Mouse (Mus musculus) embryonic facial prominence, embryonic 14.5 days (tissue): ENCODE data around the gene Pdha1. TPM values are rescaled to one million over a fixed set of nuclear protein-coding genes. Genes with fewer than 3 reads are reported as not detected.
A peak's percentile ranks its signal among the peaks of the same experiment; 100 is the strongest.

Experiments used
- ATAC-seq: fragments of 200-750 bp; cut with Nextera tagmentation; 2 replicates; pipeline ENCODE4 v1.8.0; 2017; ENCODE audit warnings: low read depth, moderate number of reproducible peaks, moderate TSS enrichment
- DNase-seq: peaks from one replicate; pipeline ENCODE4 v3.0.0-alpha.2; 2015; ENCODE audit warnings: low spot score
- H3K27ac ChIP-seq: fragments of 300-500 bp; sonication (generic); replicated peaks from 2 replicates; pipeline ENCODE4 v1.5.1; 2014; ENCODE audit warnings: low read depth, mild to moderate bottlenecking, low read length, moderate library complexity
- H3K27me3 ChIP-seq: fragments of 300-500 bp; sonication (generic); replicated peaks from 2 replicates; pipeline ENCODE4 v1.6.1; 2014; ENCODE audit warnings: low read length; ENCODE audit not compliant: control insufficient read depth, insufficient read depth
- H3K36me3 ChIP-seq: fragments of 300-500 bp; sonication (generic); 2 replicates; pipeline ENCODE4 v1.6.1; 2014; ENCODE audit warnings: low read length, mixed read lengths; ENCODE audit not compliant: control insufficient read depth, insufficient read depth
- H3K4me1 ChIP-seq: fragments of 300-500 bp; sonication (generic); 2 replicates; pipeline ENCODE4 v1.6.1; 2014; ENCODE audit warnings: antibody characterized with exemption, low read length; ENCODE audit not compliant: control insufficient read depth, insufficient read depth
- H3K4me2 ChIP-seq: fragments of 300-500 bp; sonication (generic); 2 replicates; pipeline ENCODE4 v1.6.1; 2014; ENCODE audit warnings: low read depth, mild to moderate bottlenecking, low read length, moderate library complexity, mixed read lengths
- H3K4me3 ChIP-seq: fragments of 300-500 bp; sonication (generic); 2 replicates; pipeline ENCODE4 v1.5.1; 2014; ENCODE audit warnings: low read depth, mild to moderate bottlenecking, low read length
- H3K9ac ChIP-seq: fragments of 300-500 bp; sonication (generic); 2 replicates; pipeline ENCODE4 v1.6.1; 2014; ENCODE audit warnings: low read depth, mild to moderate bottlenecking, low read length, moderate library complexity, mixed read lengths
- H3K9me3 ChIP-seq: fragments of 300-500 bp; sonication (generic); 2 replicates; pipeline ENCODE4 v1.6.1; 2016; ENCODE audit warnings: low read length; ENCODE audit not compliant: control insufficient read depth
- WGBS: fragments of 180-500 bp; shearing (Covaris S2); extraction: QIAGEN DNeasy Blood & Tissue Kit; methylation state at CpG from one replicate; pipeline ENCODE4 v1.1.7; 2014; 5-methylcytosine and 5-hydroxymethylcytosine counted together
- polyA plus RNA-seq: library from polyadenylated mRNA; unstranded; fragments of >200 nt; fragmentation: Nextera tagmentation; extraction: Ambion mirVana; gene quantifications from 2 replicates; pipeline ENCODE4 v1.2.1, GENCODE M21; 2014

Pdha1 gene
- 133 and 136 TPM in 2 replicates for polyA plus RNA-seq

DNA sequence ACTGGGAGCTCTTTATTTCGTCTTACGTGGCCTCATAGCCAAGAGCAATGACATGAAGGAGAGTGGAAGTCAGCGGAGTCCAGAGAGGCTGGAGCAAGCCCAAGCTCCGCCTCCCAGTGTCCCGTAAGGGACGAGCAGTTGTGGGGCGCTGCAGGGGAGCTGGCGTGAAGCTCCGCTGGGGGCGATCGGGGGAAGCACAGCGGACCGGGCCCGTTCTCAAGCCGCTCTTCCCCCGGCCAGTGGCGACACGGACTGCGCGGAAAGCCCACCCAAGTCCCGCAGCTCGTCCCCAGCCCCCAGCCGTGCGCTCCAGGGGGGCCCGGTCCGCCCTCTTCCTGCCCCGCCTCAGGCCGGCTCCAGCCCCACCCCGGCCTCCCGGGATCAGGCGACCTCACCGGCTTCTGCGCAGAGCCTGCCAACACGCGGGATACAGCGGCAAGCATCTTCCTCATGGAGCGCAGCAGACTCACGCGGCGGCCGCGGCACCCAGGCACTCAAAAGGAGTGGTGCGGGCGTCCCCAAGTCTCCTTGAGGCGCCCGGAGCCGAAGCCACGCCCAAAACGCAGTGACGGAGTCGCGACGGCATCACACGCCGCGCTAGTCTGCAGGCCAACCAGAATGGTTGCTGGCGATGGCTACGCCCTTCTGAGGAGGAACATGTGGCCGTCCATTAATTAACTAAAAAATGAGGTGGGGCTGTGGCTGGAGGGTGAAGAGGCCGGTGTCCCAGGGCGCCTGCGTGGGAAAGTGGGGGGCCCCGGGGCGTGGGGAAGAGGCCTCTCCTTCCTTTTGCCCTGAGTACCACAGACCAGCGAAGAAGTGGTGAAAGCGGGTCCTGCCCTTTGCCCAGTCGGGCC, at the start of gene Pdha1:
Gene Pdha1, minus strand, starts transcription at position 553 of the 857 bp plus-strand sequence.
- no peaks in the 10 kb centered on the region for H3K36me3 ChIP-seq
- 25% methylated on average over 23 of the region's 67 CpGs for WGBS
- DNase-seq (peak; percentile 95), ATAC-seq (peak; percentile 98)
- peak within 1 kb of the TSS; percentile 67 for H3K4me2 ChIP-seq
- H3K27me3 ChIP-seq, result 0 out of 2 replicates have a peak, but pooled peaks cover 4% of the 10 kb centered on the region
- H3K9ac ChIP-seq, result peak within 1 kb of the TSS; percentile 82
- H3K27ac ChIP-seq, result peak within 1 kb of the TSS; percentile 94
- H3K4me1 ChIP-seq, result peaks cover 4% of the 10 kb centered on the region; the same call in 1 of the 2 replicates
- peak within 1 kb of the TSS; percentile 60 for H3K4me3 ChIP-seq
- no peaks in the 10 kb centered on the region for H3K9me3 ChIP-seq

DNA sequence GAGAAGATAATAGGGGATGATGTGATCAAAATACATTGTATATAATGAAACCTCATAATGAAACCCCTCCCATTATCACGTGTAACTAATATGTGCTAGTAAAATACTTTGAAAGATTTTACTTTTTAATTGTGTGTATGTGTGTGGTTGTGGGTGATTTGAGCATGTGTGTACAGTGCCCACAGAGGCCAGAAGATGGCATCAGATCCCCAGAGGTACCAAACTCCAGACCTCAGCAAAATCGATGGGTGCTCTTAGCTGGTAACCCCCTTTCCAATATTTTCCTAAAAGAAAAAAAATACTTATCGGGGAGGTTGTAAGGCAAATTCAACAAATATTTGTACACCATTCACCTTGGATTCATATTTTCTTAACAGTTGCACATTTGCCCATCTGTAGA, 40.8 kb upstream of the Pdha1 start:
- Histone ChIP-seq H3K9me3 (no peaks in the 10 kb centered on the region), H3K4me2 (no peak overlapping the region), H3K27ac (no peak overlapping the region), H3K27me3 (peaks cover 7% of the 10 kb centered on the region), H3K4me3 (no peak overlapping the region), H3K9ac (no peak overlapping the region), H3K4me1 (no peaks in the 10 kb centered on the region), H3K36me3 (no peaks in the 10 kb centered on the region)
- DNase-seq (no peak), ATAC-seq (no peak)
- WGBS, result 63% methylated on average over 3 of the region's 3 CpGs

DNA sequence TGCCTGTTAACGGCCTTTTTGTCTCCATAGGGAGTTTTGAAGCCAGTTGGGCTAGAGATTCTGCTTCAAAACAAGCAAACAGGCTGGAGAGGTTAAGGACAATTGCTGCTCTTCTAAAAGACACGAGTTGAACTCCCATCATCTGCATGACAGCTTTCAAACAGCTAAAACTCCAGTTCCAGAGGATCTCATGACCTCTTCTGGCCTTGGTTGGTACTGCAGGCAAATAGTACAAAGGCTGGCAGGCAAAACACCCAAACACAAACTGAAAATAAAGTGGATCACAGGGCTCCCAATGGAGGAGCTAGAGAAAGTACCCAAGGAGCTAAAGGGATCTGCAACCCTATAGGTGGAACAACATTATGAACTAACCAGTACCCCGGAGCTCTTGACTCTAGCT, 31.9 kb upstream of the Pdha1 start:
- H3K4me3 ChIP-seq, result no peak overlapping the region
- H3K9me3 ChIP-seq, result no peaks in the 10 kb centered on the region
- H3K27ac ChIP-seq, result no peak overlapping the region
- no peaks in the 10 kb centered on the region for H3K27me3 ChIP-seq
- ATAC-seq (no peak), DNase-seq (peak; percentile 40)
- no peaks in the 10 kb centered on the region for H3K4me1 ChIP-seq
- H3K9ac ChIP-seq, result no peak overlapping the region
- H3K4me2 ChIP-seq, result no peak overlapping the region
- no peaks in the 10 kb centered on the region for H3K36me3 ChIP-seq
- WGBS, result 3% methylated on average over 3 of the region's 3 CpGs

DNA sequence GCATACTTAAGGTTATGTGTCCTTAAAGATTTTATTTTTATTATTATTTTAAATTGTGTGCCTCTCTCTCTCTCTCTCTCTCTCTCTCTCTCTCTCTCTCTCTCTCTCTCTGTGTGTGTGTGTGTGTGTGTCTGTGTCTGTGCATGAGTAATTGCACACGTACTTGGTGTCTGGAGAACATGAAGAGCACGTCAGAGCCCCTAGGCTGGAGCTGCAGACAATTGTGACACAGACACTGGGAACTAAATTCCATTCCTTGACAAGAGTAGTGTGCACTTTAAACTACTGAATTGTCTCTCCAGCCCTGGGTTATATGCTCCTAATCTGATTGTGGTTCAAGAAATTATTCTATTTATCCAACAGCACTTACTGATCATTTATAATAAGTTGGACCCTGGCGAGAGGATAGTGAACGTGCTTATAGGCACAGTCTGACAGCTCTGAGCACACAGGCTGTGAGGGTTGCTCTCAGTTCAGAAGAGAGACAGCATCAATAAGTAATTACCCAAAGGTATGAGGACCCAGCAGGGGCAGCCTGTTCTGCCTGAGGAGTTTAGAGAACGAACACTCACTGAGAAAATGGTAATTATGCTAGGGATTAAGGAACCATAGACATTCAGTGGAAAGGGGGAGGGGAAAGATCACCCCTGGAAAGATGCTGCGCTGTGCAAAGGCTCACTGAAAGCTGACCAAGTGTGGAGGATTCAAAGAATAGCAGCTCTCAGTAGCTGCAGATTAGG, 28.2 kb upstream of the Pdha1 start:
- Histone ChIP-seq H3K4me2 (no peak overlapping the region), H3K27ac (no peak overlapping the region), H3K27me3 (no peaks in the 10 kb centered on the region), H3K9me3 (no peaks in the 10 kb centered on the region), H3K9ac (no peak overlapping the region), H3K4me3 (no peak overlapping the region), H3K4me1 (no peaks in the 10 kb centered on the region), H3K36me3 (no peaks in the 10 kb centered on the region)
- no peak for DNase-seq
- no peak for ATAC-seq
- 37% methylated on average over 6 of the region's 6 CpGs for WGBS

DNA sequence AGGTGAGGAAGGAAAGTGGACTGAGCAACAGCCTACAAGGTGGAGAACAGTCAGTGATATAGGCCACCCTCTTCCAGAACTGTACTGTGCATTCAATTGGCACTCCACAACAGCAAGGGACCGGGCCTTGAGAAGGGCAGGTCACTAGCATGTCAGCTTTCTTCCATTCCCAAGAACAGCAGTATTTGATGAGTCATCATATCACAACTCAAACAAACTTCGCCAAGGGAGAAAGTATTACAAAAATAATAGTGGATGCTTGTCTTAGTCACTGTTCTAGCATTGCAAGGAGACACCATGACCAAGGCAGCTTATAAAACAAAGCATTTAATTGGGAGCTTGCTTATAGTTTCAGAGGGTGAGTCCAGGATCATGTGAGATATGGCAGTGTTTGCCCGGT, 26.0 kb upstream of the Pdha1 start:
- ATAC-seq (no peak), DNase-seq (no peak)
- Histone ChIP-seq H3K4me2 (no peak overlapping the region), H3K27me3 (no peaks in the 10 kb centered on the region), H3K27ac (no peak overlapping the region), H3K9ac (no peak overlapping the region), H3K4me1 (no peaks in the 10 kb centered on the region), H3K4me3 (no peak overlapping the region), H3K36me3 (no peaks in the 10 kb centered on the region), H3K9me3 (no peaks in the 10 kb centered on the region)
- 84% methylated on average over 3 of the region's 3 CpGs for WGBS

DNA sequence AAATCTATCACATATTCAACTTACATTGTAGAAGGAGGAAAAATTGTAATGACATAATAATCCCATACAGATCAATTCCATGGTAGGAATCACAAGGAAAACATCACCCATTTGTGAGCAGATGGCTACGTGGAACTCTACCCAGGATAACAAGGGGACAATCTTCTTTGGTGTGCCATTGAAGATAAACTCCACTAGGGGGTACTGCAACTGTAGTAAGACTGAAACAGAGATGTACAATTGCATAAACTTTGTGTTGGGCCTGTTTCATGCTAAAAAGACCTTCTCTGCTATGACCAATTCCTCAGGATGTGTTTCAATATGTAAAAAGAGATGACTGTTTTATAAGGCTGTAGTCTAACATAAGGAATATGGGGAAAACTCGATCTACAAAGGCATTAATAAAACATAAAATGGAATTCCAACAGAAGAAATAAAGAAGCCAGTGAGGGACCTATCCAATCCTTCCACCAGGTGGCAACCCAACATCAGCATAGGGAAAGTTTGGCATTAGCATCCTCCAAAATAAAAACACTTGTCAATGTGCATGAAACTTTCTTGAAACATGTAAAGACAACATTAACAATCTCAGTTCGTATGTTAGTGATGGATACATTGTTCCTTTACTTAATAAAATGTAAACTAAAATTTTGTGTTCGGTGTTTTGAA, 15.1 kb upstream of the Pdha1 start:
- Histone ChIP-seq H3K4me1 (no peaks in the 10 kb centered on the region), H3K27ac (no peak overlapping the region), H3K9me3 (no peaks in the 10 kb centered on the region), H3K4me2 (no peak overlapping the region), H3K4me3 (no peak overlapping the region), H3K9ac (no peak overlapping the region), H3K36me3 (no peaks in the 10 kb centered on the region), H3K27me3 (no peaks in the 10 kb centered on the region)
- DNase-seq, result no peak
- ATAC-seq, result no peak
- WGBS, result 55% methylated on average over 4 of the region's 4 CpGs

DNA sequence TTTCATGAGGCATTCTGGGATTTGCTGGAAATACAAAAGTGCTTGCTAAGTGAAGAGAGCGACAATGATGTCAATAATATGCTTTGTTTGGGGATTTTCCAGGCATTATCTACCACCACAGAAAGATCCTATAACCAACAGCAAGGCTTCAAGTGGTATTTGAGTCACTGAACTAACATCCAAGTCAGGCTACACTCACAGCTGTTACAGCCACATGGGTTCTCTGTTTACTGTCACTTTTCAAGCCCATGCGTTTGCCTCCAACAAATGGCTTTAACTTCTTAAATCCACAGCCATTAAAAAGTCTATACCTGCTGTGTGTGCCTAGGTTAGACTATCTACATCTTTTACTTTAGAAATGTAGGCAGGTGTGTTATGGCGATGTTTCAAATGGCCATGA, 10.6 kb upstream of the Pdha1 start:
- no peaks in the 10 kb centered on the region for H3K36me3 ChIP-seq
- no peak overlapping the region for H3K9ac ChIP-seq
- WGBS, result 81% methylated on average over 3 of the region's 3 CpGs
- H3K4me3 ChIP-seq, result no peak overlapping the region
- DNase-seq, result no peak
- no peak for ATAC-seq
- H3K4me1 ChIP-seq, result no peaks in the 10 kb centered on the region
- H3K4me2 ChIP-seq, result no peak overlapping the region
- H3K27ac ChIP-seq, result no peak overlapping the region
- no peaks in the 10 kb centered on the region for H3K27me3 ChIP-seq
- no peaks in the 10 kb centered on the region for H3K9me3 ChIP-seq

DNA sequence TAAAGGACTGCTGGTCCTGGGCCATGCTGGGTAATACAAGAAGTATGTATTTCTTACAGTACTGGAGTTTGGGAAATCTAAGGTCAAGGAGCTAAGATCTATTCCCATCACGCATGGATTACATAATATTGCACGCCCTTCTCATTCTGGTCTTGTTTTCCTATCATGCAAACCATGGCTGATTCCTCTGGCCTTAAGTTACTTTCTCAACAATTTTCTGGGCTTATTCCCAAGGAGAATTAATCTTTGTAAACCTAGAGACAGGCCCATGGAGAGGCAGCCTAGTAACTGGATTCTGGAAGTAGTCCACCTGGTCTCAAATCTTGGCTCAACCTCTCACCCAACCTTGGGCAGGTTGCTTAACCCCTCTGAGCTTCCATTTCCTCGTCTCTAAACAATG, 9.2 kb upstream of the Pdha1 start:
- Histone ChIP-seq H3K9me3 (no peaks in the 10 kb centered on the region), H3K4me1 (no peaks in the 10 kb centered on the region), H3K9ac (no peak overlapping the region), H3K27me3 (no peaks in the 10 kb centered on the region), H3K36me3 (no peaks in the 10 kb centered on the region), H3K4me3 (no peak overlapping the region), H3K27ac (no peak overlapping the region), H3K4me2 (no peak overlapping the region)
- ATAC-seq, result no peak
- no peak for DNase-seq
- 80% methylated on average over 3 of the region's 3 CpGs for WGBS
